Mouse (Mus musculus): ENCODE data around the gene Lyzl4.

The Lyzl4 gene

DNA sequence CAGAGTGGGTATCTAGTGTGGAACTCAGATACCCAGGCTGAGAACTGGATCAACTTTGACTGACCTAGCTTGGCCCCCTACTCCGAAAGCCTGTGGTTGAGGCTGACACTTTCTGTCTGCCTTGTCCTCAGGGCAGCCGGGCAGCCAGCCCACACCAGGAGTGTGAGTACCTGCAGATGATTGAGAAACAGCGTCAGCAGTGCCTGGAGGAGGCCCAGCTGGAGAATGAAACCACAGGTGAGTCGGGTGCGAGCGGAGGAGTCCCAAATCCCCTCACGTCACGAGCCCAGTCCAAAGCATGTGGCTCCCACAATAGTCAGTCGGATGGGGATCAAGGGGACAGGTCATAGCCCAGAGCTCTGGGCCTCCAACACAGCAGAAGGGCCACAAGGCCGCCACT, 11.8 kb upstream of the Lyzl4 start:
- no peak for DNase-seq (ENCODE audit: low read depth, low spot score)

DNA sequence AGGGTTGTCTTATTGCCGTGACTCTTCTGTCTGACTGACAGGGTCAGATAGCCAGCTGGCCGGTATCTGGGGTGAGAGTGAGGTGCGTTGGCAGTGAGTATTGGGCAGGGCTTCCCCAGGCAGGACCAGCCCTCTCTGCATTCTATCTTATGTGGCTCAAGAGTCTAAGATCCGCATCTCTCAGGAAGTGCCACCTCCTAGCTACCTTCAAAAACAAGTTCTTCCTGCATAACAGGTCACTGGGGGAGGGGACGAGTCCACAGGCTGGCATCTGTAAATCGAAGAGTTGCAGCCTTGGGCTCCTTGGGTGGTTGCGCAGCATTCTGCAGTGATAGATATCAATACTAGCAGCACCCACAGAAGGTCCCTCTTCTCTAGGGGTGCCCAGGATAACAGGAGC, 5.1 kb upstream of the Lyzl4 start:
- no peak for DNase-seq (ENCODE audit: low read depth, low spot score)

DNA sequence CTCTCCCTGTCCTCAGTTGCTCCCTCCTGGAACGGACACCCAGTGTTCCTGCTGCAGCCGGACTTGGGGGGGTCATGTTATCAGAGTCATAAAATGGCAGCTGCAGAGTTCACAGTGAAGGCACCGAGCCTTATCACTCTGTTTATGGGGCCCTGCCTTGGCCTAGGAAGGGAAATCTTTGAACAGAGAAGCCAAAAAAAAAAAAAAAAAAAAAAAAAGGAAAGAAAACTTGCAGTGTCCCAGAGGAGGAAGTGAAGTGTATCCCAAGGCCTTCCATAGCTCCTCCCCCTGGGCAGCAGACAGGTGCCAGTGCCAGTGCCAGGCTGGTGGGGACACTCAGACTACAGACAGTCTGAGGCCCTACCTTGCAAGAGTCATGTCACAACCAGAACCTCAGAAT, 3.0 kb upstream of the Lyzl4 start:
- no peak for DNase-seq (ENCODE audit: low read depth, low spot score)

DNA sequence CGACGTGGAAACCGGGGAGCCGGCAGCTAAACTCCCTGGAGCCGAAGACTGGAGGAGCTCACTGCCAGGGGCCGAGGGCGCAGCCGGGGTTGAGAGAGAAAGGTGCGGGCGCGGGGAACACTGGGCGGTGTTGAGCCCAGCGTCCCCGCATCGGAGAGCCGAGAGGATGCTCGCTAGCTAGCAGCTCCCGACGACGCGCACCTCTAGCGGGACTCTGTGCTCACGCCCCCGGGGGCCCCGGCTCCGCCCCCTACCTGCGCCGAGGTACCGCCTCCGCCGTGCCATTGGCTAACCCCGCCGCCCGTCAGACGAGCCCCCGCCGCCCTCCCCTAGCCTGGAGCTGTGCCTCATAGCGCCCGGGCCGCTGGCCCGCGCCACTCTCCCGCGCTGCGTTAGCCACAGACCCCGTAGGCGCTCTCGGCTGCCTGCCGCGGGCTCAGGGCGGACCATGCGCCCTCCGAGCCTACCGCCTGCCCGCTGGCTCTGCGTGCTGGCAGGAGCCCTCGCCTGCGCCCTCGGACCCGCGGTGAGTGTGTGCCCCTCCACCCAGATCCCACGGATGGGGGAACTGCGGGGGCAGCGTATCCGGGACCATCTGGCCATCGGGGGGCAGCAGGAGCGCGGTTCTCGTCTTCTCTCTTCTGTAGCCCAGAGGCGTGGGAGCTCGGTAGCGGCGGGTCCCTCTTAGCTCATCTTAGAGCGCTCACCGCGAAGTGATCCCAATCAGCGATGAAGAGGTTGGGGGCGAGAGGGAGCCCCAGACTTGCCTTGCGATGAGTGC, 695 bp upstream of the Lyzl4 start, which contains the start of gene Vipr1:
TSS of gene Vipr1 (plus strand) at position 316 of the 781 bp plus-strand sequence.
- DNase-seq (ENCODE audit: low read depth, low spot score): peak; percentile 64

GRCm38 (mm10) chr9:121641235-121641915, 521 bp downstream of the Lyzl4 start:
- peak; percentile 37 for DNase-seq (ENCODE audit: low read depth, low spot score)

GRCm38 (mm10) chr9:121639790-121640189, 2.1 kb downstream of the Lyzl4 start:
- DNase-seq (ENCODE audit: low read depth, low spot score): no peak

- no peak for DNase-seq (ENCODE audit: low read depth, low spot score)
Observed at GRCm38 (mm10) chr9:121635835-121636576, 5.9 kb downstream of the Lyzl4 start.

GRCm38 (mm10) chr9:121633306-121633705, 8.6 kb downstream of the Lyzl4 start:
- no peak for DNase-seq (ENCODE audit: low read depth, low spot score)

GRCm38 (mm10) chr9:121632891-121633290, 9.0 kb downstream of the Lyzl4 start:
- DNase-seq (ENCODE audit: low read depth, low spot score): no peak

- DNase-seq (ENCODE audit: low read depth, low spot score): no peak
Observed at GRCm38 (mm10) chr9:121631946-121632345, 9.9 kb downstream of the Lyzl4 start.

GRCm38 (mm10) chr9:121630627-121631026, 11.3 kb downstream of the Lyzl4 start:
- DNase-seq (ENCODE audit: low read depth, low spot score): no peak

- no peak for DNase-seq (ENCODE audit: low read depth, low spot score)
Observed at GRCm38 (mm10) chr9:121624920-121625319, 17.0 kb downstream of the Lyzl4 start.

- DNase-seq (ENCODE audit: low read depth, low spot score): no peak
Observed at GRCm38 (mm10) chr9:121623235-121623634, 18.7 kb downstream of the Lyzl4 start.

- no peak for DNase-seq (ENCODE audit: low read depth, low spot score)
Observed at GRCm38 (mm10) chr9:121619441-121619840, 22.5 kb downstream of the Lyzl4 start.

GRCm38 (mm10) chr9:121616471-121616870, 25.4 kb downstream of the Lyzl4 start:
- DNase-seq (ENCODE audit: low read depth, low spot score): no peak

- no peak for DNase-seq (ENCODE audit: low read depth, low spot score)
Observed at GRCm38 (mm10) chr9:121614241-121614757, 27.6 kb downstream of the Lyzl4 start.

- DNase-seq (ENCODE audit: low read depth, low spot score): no peak
Observed at GRCm38 (mm10) chr9:121613192-121613591, 28.7 kb downstream of the Lyzl4 start.

GRCm38 (mm10) chr9:121609381-121609780, 32.5 kb downstream of the Lyzl4 start:
- DNase-seq (ENCODE audit: low read depth, low spot score): no peak

DNA sequence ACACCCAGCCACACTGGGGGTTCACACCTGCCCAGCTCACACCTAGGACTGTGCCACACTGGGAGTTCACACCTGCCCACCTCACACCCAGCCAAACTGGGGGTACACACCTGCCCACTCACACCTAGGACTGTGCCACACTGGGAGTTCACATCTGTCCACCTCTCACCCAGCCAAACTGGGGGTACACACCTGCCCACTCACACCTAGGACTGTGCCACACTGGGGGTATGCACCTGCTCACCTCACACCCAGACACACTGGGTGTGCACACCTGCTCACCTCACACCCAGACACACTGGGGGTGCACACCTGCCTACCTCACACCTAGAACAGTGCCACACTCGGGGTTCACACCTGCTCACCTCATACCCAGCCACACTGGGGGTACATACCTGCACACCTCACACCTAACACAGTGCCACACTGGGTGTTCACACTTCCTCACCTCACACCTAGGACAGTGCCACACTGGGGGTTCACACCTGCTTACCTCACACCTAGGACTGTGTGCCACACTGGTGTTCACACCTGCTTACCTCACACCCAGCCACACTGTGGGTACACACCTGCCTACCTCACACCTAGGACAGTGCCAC, 35.3 kb downstream of the Lyzl4 start:
- no peak for DNase-seq (ENCODE audit: low read depth, low spot score)

GRCm38 (mm10) chr9:121605414-121606278, 36.2 kb downstream of the Lyzl4 start:
- peak; percentile 88 for DNase-seq (ENCODE audit: low read depth, low spot score)

- DNase-seq (ENCODE audit: low read depth, low spot score): no peak
Observed at GRCm38 (mm10) chr9:121602381-121602780, 39.5 kb downstream of the Lyzl4 start.
